Mouse (Mus musculus) bone marrow, adult 2 months (tissue): ENCODE measurements at regions not wholly inside any gene's neighbourhood (a gene's known extent, or its start where the extent isn't known, plus 50 kb on each side); places are given as distances from the start of the nearest gene placed in this dataset.

ENCODE experiments used
- CTCF ChIP-seq: fragments of 200-500 bp; IDR thresholded peaks from 2 replicates; pipeline ENCODE4 v1.5.1; 2011; ENCODE audit warnings: low read length, control low read depth; ENCODE audit not compliant: control insufficient read depth, insufficient read depth
- POLR2A ChIP-seq: fragments of 200-500 bp; IDR thresholded peaks from 2 replicates; pipeline ENCODE4 v1.6.1; 2011; ENCODE audit warnings: low read depth, mild to moderate bottlenecking, control low read depth, low read length, borderline replicate concordance; ENCODE audit not compliant: control insufficient read depth

DNA sequence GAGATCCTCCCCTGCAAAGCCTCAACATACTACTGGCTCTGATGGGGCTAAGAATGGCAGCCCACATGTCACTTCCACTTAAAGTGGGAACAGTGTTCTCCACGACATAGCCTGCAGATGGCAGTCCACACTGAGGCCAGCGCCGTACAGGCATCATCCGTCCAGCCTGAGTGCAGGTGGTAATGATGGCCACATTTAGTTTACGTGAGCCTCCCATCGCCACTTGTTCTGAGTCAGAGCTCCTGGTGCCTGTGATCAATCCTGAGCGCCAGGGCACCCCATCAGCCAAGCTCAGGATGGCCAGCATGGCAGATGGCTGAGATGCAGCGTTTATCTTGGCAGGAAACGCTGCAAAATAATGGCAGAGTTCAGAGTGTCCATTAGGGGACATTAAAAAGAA lies 159.6 kb downstream of the Adgrd1 start:
- TF ChIP-seq CTCF = no peak
- TF ChIP-seq POLR2A = no peak
